Mouse (Mus musculus) G1E-ER4 (cell line): ENCODE measurements around the gene Yipf6. TPM values are rescaled to one million over a fixed set of nuclear protein-coding genes. Genes with fewer than 3 reads are reported as not detected.

Experiments used
- GATA1 ChIP-seq: IDR thresholded peaks from one replicate; pipeline ENCODE4 v1.8.0; 2012; ENCODE audit warnings: low read length, inconsistent platforms
- polyA plus RNA-seq: library from polyadenylated mRNA; stranded (reverse); fragments of >175 nt; gene quantifications from 2 replicates; pipeline ENCODE4 v1.2.3, GENCODE M21; 2012

The Yipf6 gene
- 2.5 and 8.4 TPM in 2 replicates for polyA plus RNA-seq

- TF ChIP-seq GATA1 = no peak
Measured at GRCm38 (mm10) chrX:98936101-98936500, at the start of gene Yipf6. TSS of gene Yipf6 (plus strand) at chrX:98936316.

- no peak for TF ChIP-seq GATA1
Measured at GRCm38 (mm10) chrX:98890072-98890405, 46.1 kb upstream of the Yipf6 start.

- no peak for TF ChIP-seq GATA1
Measured at GRCm38 (mm10) chrX:98890406-98891116, 45.6 kb upstream of the Yipf6 start, which contains the start of gene Ophn1. TSS of gene Ophn1 (minus strand) at chrX:98891025.

GRCm38 (mm10) chrX:98898307-98898706 lies 37.8 kb upstream of the Yipf6 start:
- TF ChIP-seq GATA1 = no peak

GRCm38 (mm10) chrX:98904226-98904625 lies 31.9 kb upstream of the Yipf6 start:
- TF ChIP-seq GATA1 = no peak

DNA sequence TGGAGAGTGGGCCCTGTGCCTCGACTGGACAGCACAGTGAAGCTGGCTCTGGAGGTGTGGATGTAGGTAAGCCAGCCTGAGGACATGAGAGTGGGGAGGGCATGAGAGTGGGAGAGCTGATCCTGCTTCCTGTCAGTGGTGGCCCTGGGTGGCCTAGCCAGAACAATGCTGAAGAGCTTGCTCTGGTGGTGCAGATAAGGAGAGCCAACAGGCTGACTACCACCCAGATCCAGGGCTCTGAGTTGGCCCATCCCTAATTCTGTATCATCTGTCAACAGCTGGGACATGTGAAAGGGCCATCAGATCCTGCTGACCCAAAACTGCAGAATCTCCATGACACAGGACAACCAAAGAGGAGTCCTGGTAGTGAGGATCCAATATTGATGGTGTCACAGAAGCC lies 27.2 kb upstream of the Yipf6 start:
- no peak for TF ChIP-seq GATA1

DNA sequence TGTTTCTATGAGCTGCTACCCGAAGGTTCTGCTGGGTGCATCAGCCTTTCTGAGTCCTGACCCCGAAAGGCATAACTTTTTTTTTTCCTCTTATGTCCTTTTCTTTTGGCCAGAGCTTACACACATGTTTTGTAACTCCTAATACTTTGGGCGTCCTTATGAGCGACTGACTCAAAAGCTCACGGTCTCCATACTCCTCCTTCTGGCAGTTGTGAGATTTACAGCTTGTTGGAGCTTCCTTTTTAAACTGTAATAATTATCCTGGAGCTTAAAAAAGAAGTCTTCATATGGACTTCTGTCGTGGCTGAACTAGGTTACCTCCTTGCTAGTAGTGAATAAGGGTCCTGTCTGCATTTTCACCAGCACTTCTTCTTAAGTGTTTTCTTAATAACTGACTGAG lies 16.7 kb upstream of the Yipf6 start:
- no peak for TF ChIP-seq GATA1

- no peak for TF ChIP-seq GATA1
Measured at GRCm38 (mm10) chrX:98936707-98937554, 815 bp downstream of the Yipf6 start.

- TF ChIP-seq GATA1 = no peak
Measured at GRCm38 (mm10) chrX:98937555-98938294, 1.6 kb downstream of the Yipf6 start.

DNA sequence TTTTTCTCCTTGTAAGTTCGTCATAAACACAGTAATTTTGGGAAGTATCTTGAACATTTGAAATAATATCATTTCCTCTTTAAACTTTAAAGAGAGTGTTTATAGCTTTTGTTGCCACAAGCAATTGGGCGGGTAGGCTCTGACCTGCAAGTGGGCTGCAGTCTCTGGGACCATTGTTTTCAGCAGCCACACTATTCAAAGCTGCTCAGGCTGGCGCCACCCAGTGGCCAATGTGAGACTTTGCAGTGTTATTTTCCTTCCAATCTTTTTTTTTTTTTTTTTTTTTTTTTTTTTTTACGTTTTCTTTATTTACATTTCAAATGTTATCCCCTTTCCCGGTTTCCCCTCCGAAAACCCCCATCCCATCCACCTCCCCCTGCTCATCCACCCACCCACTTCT lies 17.8 kb downstream of the Yipf6 start:
- no peak for TF ChIP-seq GATA1

DNA sequence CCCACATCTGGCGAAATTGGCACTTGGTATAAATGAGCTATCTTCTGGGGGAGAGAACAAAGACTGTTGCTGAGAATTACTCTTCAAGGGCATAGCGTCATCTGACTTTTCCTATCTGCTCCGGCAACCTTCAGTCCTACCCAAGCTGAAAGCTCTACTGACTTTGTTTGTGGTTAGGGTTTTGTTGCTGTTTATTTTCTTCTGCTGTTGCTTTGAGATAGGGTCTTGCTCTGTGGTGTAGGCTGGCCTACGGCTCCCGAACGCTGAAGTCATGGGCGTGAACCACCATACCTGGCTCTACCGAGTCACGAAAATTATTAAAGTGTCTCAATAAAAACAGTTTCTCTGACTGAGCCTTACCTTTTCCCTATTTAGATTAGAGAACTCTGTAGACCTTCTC lies 22.2 kb downstream of the Yipf6 start:
- TF ChIP-seq GATA1 = no peak

DNA sequence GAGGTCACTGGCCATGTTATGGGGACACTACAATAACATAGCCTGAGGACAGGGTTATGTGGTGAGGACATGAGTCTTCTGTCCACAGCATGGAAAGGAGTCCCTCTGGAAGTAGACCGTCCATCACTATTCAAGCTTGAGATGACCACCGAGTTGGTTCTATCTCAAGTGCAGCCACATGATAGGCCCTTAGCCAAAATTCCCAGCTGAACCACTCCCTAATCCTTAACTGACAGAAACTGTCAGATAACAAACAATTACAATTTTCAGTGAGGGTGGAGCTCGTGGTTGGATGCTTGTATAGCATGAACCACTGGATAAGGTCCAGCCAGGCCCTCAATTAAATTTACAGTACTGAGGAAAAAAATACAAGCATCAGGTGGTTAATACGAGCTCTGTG lies 22.9 kb downstream of the Yipf6 start:
- TF ChIP-seq GATA1 = no peak

DNA sequence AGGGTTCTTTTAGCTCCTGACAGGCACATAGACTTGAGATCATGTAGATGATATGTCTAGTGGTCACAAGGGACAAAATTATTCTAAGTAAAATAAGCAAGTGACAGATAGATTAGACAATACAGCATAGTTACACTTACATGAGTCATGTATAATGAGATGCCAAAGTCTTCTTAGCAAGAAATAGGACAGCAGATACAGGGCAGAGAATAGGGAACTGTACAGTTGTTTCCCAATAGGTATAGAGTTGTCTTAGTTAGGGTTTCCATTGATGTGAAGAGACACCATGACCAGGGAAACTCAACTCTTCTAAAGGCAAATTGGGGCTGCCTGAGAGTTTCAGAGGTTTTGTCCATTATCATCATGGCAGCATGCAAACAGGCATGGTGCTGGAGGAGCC lies 27.6 kb downstream of the Yipf6 start:
- no peak for TF ChIP-seq GATA1

GRCm38 (mm10) chrX:98964513-98964912 lies 28.4 kb downstream of the Yipf6 start:
- no peak for TF ChIP-seq GATA1

DNA sequence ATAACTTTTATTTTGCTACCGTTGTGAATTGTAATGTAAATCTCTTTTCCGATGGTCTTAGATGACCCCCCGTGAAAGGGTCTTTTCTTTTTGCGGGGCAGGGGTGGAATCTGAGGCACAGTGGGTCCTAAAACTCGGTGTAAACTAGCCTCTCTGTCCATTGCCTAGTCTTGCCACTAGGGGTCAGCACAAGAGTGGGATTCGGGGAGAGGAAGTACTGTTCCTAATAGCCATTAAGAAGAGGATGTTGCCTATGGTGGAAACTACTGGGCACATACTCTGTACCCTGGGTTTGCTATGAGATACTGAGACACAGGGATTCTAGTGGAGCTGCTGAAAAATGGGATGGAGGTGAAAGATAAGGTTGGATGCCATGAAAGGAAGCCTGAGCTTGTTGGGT lies 53.5 kb downstream of the Yipf6 start:
- TF ChIP-seq GATA1 = no peak

Other genes starting within 250 kb of the Yipf6 start
- gene Ophn1, start 45.3 kb upstream of the Yipf6 start, polyA plus RNA-seq = not detected in 2 replicates
- 11.6 and 40.0 TPM in 2 replicates for gene Stard8, start 66.9 kb downstream of the Yipf6 start, polyA plus RNA-seq
- gene Efnb1, start 199.8 kb downstream of the Yipf6 start, polyA plus RNA-seq = not detected in 2 replicates